ENCODE assay signal across 9 mouse cellular contexts in the genomic region with DNA sequence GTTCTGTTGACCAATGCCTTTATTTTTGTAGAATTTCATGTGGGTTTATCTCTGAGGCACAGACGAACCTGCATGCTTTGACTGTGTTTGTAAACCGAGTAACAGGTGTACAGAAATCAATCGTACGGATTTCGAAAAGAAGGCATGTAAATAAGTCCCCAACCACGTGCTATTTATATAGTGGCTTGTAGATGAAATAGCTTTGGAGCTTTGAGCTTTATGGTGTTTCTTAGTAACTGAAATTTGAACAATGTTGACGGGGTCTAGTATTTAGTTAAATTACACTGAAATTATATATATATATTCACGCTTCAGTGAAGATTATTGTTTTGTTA. TPM values are rescaled to one million over a fixed set of nuclear protein-coding genes. Genes with fewer than 3 reads are reported as not detected.
DNase-seq lines count a peak whose midpoint lies in the region; ATAC-seq and TF ChIP-seq lines count a peak whose summit lies in the region.
"Had no signal": no experiment of that assay in that cellular context is flagged by ENCODE, and none has a peak within 500 bp of the region (broad histone marks: within the 10 kb centered on the region; RNA-seq: fewer than 3 reads in every experiment).

No protein-coding gene starts in this region.

- TF ChIP-seq CTCF in lung, adult 2 months (IDR thresholded peaks at IDR 0.05; ENCODE audit: insufficient read depth, low read length) = no peak
- TF ChIP-seq CTCF in intestine, postnatal 0 days (IDR thresholded peaks at IDR 0.05; ENCODE audit: low read depth) = no peak

- no peak for DNase-seq in lung, adult 2 months
- DNase-seq in lung, postnatal 14 days = no peak
- no peak for DNase-seq in spleen, postnatal 4 days (ENCODE audit: low spot score in 2 of 2)
- no peak for DNase-seq in kidney, postnatal 14 days
- no peak for DNase-seq in embryo, embryonic 11 days
- DNase-seq: adrenal gland, postnatal 14 days had no signal

- no peak for TF ChIP-seq POLR2A in lung, adult 2 months (IDR thresholded peaks at IDR 0.05; ENCODE audit: borderline replicate concordance, extremely low read depth, low read depth, low read length)

- H3K4me1 ChIP-seq in lung, adult 2 months (ENCODE audit: control insufficient read depth, insufficient read depth, low read length) = peaks cover 4% of the 10 kb centered on the region; the same call in 1 of the 2 replicates
- peaks cover 9% of the 10 kb centered on the region for H3K4me1 ChIP-seq in embryonic facial prominence, embryonic 12.5 days
- H3K4me1 ChIP-seq in intestine, postnatal 0 days (replicated peaks; ENCODE audit: control insufficient read depth, insufficient read depth, low read length) = no peaks in the 10 kb centered on the region
- H3K4me1 ChIP-seq in neural tube, embryonic 15.5 days = peaks cover 19% of the 10 kb centered on the region

- no peak for ATAC-seq in embryonic facial prominence, embryonic 12.5 days (ENCODE audit: insufficient number of reproducible peaks, insufficient read depth, low FRiP score, low TSS enrichment)
- no peak for ATAC-seq in intestine, postnatal 0 days
- no peak for ATAC-seq in neural tube, embryonic 15.5 days (ENCODE audit: low FRiP score)

- H3K4me3 ChIP-seq in lung, adult 2 months (replicated peaks; ENCODE audit: extremely low read depth, low read depth, low read length) = peak overlapping the region; percentile 95
- H3K4me3 ChIP-seq in embryonic facial prominence, embryonic 12.5 days = peak overlapping the region; percentile 88
- peak overlapping the region; percentile 98 for H3K4me3 ChIP-seq in intestine, postnatal 0 days (ENCODE audit: low read depth, low read length)
- H3K4me3 ChIP-seq in neural tube, embryonic 15.5 days (replicated peaks) = peak overlapping the region; percentile 80

- H3K27ac ChIP-seq in embryonic facial prominence, embryonic 12.5 days = no peak overlapping the region
- H3K27ac ChIP-seq in intestine, postnatal 0 days (ENCODE audit: low read depth, low read length) = no peak overlapping the region
- no peak overlapping the region for H3K27ac ChIP-seq in neural tube, embryonic 15.5 days (replicated peaks)

- 7% methylated on average over 8 of the region's 8 CpGs for WGBS in lung, adult 2 months
- WGBS in embryonic facial prominence, embryonic 12.5 days = 7% methylated on average over 8 of the region's 8 CpGs
- 4% methylated on average over 8 of the region's 8 CpGs for WGBS in intestine, postnatal 0 days
- WGBS in neural tube, embryonic 15.5 days = 7% methylated on average over 8 of the region's 8 CpGs

- H3K9me3 ChIP-seq in embryonic facial prominence, embryonic 12.5 days = no peaks in the 10 kb centered on the region
- no peaks in the 10 kb centered on the region for H3K9me3 ChIP-seq in intestine, postnatal 0 days (ENCODE audit: control insufficient read depth)
- H3K9me3 ChIP-seq in neural tube, embryonic 15.5 days (replicated peaks) = no peaks in the 10 kb centered on the region

- peaks cover 7% of the 10 kb centered on the region; the same call in 1 of the 2 replicates for H3K36me3 ChIP-seq in embryonic facial prominence, embryonic 12.5 days
- H3K36me3 ChIP-seq in intestine, postnatal 0 days (ENCODE audit: control insufficient read depth, insufficient read depth) = peaks cover 17% of the 10 kb centered on the region
- H3K36me3 ChIP-seq in neural tube, embryonic 15.5 days = peaks cover 14% of the 10 kb centered on the region; the same call in 1 of the 2 replicates

- peak overlapping the region; percentile 72 for H3K4me2 ChIP-seq in embryonic facial prominence, embryonic 12.5 days (replicated peaks)
- peak overlapping the region; percentile 85 for H3K4me2 ChIP-seq in intestine, postnatal 0 days (replicated peaks; ENCODE audit: low read depth)
- peak overlapping the region; percentile 94 for H3K4me2 ChIP-seq in neural tube, embryonic 15.5 days

- H3K9ac ChIP-seq in embryonic facial prominence, embryonic 12.5 days = peak overlapping the region; percentile 58
- H3K9ac ChIP-seq in intestine, postnatal 0 days (ENCODE audit: low read depth, low read length) = peak overlapping the region; percentile 64
- peak overlapping the region; percentile 58 for H3K9ac ChIP-seq in neural tube, embryonic 15.5 days (replicated peaks)

- H3K27me3 ChIP-seq in embryonic facial prominence, embryonic 12.5 days = no peaks in the 10 kb centered on the region
- no peaks in the 10 kb centered on the region for H3K27me3 ChIP-seq in intestine, postnatal 0 days (replicated peaks; ENCODE audit: control insufficient read depth, insufficient read depth, low read length)
- no peaks in the 10 kb centered on the region for H3K27me3 ChIP-seq in neural tube, embryonic 15.5 days (replicated peaks)

RNA-seq across cellular contexts. Expression of gene Ercc8, which starts 0.7 kb away (rescaled TPM):
- 5.6 and 8.6 TPM in 2 replicates for polyA plus RNA-seq in lung, adult 2 months (2012; rRNA removed)
- polyA plus RNA-seq in embryonic facial prominence, embryonic 12.5 days (2016; fragmentation: Nextera tagmentation; extraction: Ambion mirVana) = 20.8 and 24.2 TPM in 2 replicates
- polyA plus RNA-seq in intestine, postnatal 0 days (2015; fragmentation: Nextera tagmentation; extraction: Ambion mirVana) = 6.8 and 8.0 TPM in 2 replicates
- polyA plus RNA-seq in neural tube, embryonic 15.5 days (2015; fragmentation: Nextera tagmentation; extraction: Ambion mirVana) = 26.4 and 31.8 TPM in 2 replicates

RNA-seq across cellular contexts. Expression of gene Ndufaf2, which starts 0.8 kb away (rescaled TPM):
- 3.6 and 7.1 TPM in 2 replicates for polyA plus RNA-seq in lung, adult 2 months (2012; rRNA removed)
- polyA plus RNA-seq in embryonic facial prominence, embryonic 12.5 days (2016; fragmentation: Nextera tagmentation; extraction: Ambion mirVana) = 92.1 and 94.0 TPM in 2 replicates
- polyA plus RNA-seq in intestine, postnatal 0 days (2015; fragmentation: Nextera tagmentation; extraction: Ambion mirVana) = 39.2 and 39.4 TPM in 2 replicates
- 68.0 and 80.3 TPM in 2 replicates for polyA plus RNA-seq in neural tube, embryonic 15.5 days (2015; fragmentation: Nextera tagmentation; extraction: Ambion mirVana)

RNA-seq across cellular contexts. Expression of gene Elovl7, which starts 55.0 kb away (rescaled TPM):
- polyA plus RNA-seq in lung, adult 2 months (2012; rRNA removed) = 1.1 and 4.8 TPM in 2 replicates
- 1.7 and 2.4 TPM in 2 replicates for polyA plus RNA-seq in embryonic facial prominence, embryonic 12.5 days (2016; fragmentation: Nextera tagmentation; extraction: Ambion mirVana)
- 9.9 and 10.8 TPM in 2 replicates for polyA plus RNA-seq in intestine, postnatal 0 days (2015; fragmentation: Nextera tagmentation; extraction: Ambion mirVana)
- 2.0 and 4.0 TPM in 2 replicates for polyA plus RNA-seq in neural tube, embryonic 15.5 days (2015; fragmentation: Nextera tagmentation; extraction: Ambion mirVana)
